Mouse (Mus musculus) neural tube, embryonic 12.5 days (tissue): ENCODE measurements at regions not wholly inside any gene's neighbourhood (a gene's known extent, or its start where the extent isn't known, plus 50 kb on each side); places are given as distances from the start of the nearest gene placed in this dataset.
"Not testable (repeated sequence)": the region's sequence is repeated elsewhere in the genome, so short reads cannot be mapped to it uniquely, and the experiment has no call there.

Source experiments
- ATAC-seq: fragments of 200-750 bp; cut with Nextera tagmentation; 2 replicates; pipeline ENCODE4 v1.8.0; 2017; ENCODE audit warnings: low read depth, mild to moderate bottlenecking, moderate TSS enrichment, moderate library complexity; ENCODE audit not compliant: low FRiP score
- H3K27ac ChIP-seq: fragments of 300-500 bp; sonication (generic); 2 replicates; pipeline ENCODE4 v1.5.1; 2016
- H3K27me3 ChIP-seq: fragments of 300-500 bp; sonication (generic); replicated peaks from 2 replicates; pipeline ENCODE4 v1.6.1; 2016; ENCODE audit warnings: mild to moderate bottlenecking
- H3K36me3 ChIP-seq: fragments of 300-500 bp; sonication (generic); 2 replicates; pipeline ENCODE4 v1.6.1; 2016; ENCODE audit warnings: mild to moderate bottlenecking
- H3K4me1 ChIP-seq: fragments of 300-500 bp; sonication (generic); 2 replicates; pipeline ENCODE4 v1.6.1; 2016
- H3K4me2 ChIP-seq: fragments of 300-500 bp; sonication (generic); replicated peaks from 2 replicates; pipeline ENCODE4 v1.6.1; 2016; ENCODE audit warnings: mild to moderate bottlenecking
- H3K4me3 ChIP-seq: fragments of 300-500 bp; sonication (generic); 2 replicates; pipeline ENCODE4 v1.5.1; 2016
- H3K9ac ChIP-seq: fragments of 300-500 bp; sonication (generic); 2 replicates; pipeline ENCODE4 v1.6.1; 2016; ENCODE audit warnings: mild to moderate bottlenecking
- H3K9me3 ChIP-seq: fragments of 300-500 bp; sonication (generic); 2 replicates; pipeline ENCODE4 v1.6.1; 2016; ENCODE audit warnings: mild to moderate bottlenecking
- WGBS: fragments of 180-500 bp; shearing (Covaris S2); methylation state at CpG from one replicate; pipeline ENCODE4 v1.1.7; 2016; 5-methylcytosine and 5-hydroxymethylcytosine counted together

GRCm38 (mm10) chr1:189513358-189513757, 111.3 kb upstream of the Kcnk2 start:
- Histone ChIP-seq H3K27ac (no peak overlapping the region), H3K9ac (no peak overlapping the region), H3K4me2 (no peak overlapping the region), H3K27me3 (no peaks in the 10 kb centered on the region), H3K9me3 (peaks cover 14% of the 10 kb centered on the region), H3K4me3 (no peak overlapping the region), H3K36me3 (no peaks in the 10 kb centered on the region), H3K4me1 (no peaks in the 10 kb centered on the region)
- ATAC-seq, result no peak
- 58% methylated on average over 4 of the region's 4 CpGs for WGBS

DNA sequence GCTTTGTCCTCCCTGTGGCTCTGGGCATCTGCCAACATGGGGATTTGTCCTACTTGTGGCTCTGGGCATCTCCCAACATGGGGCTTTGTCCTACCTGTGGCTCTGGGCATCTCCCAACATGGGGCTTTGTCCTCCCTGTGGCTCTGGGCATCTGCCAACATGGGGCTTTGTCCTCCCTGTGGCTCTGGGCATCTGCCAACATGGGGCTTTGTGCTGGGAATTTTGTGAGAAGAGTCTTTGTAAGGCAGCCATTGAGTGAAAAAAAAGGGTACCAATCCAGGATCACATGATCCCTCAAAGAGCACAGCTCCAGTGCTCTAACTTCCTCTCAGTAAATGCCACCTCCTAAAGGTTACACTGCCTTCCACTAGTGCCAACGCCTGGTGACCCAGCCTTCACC, 105.2 kb upstream of the Kcnk2 start:
- not testable (repeated sequence) for H3K4me3 ChIP-seq, H3K27me3 ChIP-seq, H3K36me3 ChIP-seq, H3K27ac ChIP-seq, H3K4me2 ChIP-seq, H3K4me1 ChIP-seq, H3K9ac ChIP-seq, ATAC-seq
- peaks cover 20% of the 10 kb centered on the region for H3K9me3 ChIP-seq
- 97% methylated on average over 1 of the region's 1 CpGs for WGBS

DNA sequence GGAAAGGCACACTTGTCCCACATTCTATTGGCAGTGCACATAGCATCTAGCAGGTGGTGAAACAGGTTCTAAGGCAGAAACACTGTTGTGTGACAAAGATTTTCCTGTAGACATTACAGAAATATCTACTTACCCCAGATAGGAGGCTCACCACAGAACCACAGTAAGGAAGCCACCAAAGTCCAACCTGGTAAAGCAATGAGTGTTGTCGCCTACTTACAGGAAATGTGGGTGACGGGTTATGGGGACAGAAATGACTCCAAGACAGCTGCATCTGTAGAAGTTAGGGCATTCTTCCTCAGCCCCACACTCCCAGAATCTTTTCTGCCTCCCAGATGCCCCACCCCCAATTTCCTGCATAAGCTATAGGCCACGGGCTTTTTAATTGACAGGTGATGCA, 97.6 kb upstream of the Kcnk2 start:
- Histone ChIP-seq H3K36me3 (no peaks in the 10 kb centered on the region), H3K9ac (no peak overlapping the region), H3K27ac (no peak overlapping the region), H3K27me3 (no peaks in the 10 kb centered on the region), H3K9me3 (no peaks in the 10 kb centered on the region), H3K4me3 (no peak overlapping the region), H3K4me1 (no peaks in the 10 kb centered on the region), H3K4me2 (no peak overlapping the region)
- 81% methylated on average over 3 of the region's 3 CpGs for WGBS
- no peak for ATAC-seq

GRCm38 (mm10) chr1:189499141-189499540, 97.1 kb upstream of the Kcnk2 start:
- no peaks in the 10 kb centered on the region for H3K36me3 ChIP-seq
- no peaks in the 10 kb centered on the region for H3K4me1 ChIP-seq
- no peak overlapping the region for H3K9ac ChIP-seq
- no peak overlapping the region for H3K4me3 ChIP-seq
- no peaks in the 10 kb centered on the region for H3K27me3 ChIP-seq
- H3K4me2 ChIP-seq, result no peak overlapping the region
- no peak overlapping the region for H3K27ac ChIP-seq
- no peaks in the 10 kb centered on the region for H3K9me3 ChIP-seq
- ATAC-seq, result no peak
- 74% methylated on average over 4 of the region's 4 CpGs for WGBS

DNA sequence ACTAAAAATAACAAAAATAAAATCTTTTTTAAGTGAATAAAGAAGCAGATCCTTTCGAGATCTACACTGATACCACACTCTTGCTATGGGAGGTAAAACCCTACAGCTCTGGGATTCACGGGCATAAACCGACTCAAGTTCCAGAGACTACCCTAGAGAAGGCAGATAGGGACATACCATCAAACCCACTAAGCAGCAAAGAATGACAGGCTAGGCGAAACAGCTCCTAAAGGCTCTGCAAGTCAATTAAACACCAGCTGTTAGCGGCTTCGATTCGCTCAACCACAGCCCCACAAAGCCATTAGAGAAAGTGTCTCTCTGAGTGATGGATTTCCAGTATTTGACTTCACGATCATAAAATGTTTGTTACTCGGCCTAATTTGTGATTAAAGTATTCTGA, 95.0 kb upstream of the Kcnk2 start:
- H3K36me3 ChIP-seq, result no peaks in the 10 kb centered on the region
- no peak overlapping the region for H3K4me3 ChIP-seq
- WGBS, result 66% methylated on average over 9 of the region's 9 CpGs
- H3K9me3 ChIP-seq, result no peaks in the 10 kb centered on the region
- no peak for ATAC-seq
- H3K27ac ChIP-seq, result no peak overlapping the region
- H3K9ac ChIP-seq, result no peak overlapping the region
- no peak overlapping the region for H3K4me2 ChIP-seq
- no peaks in the 10 kb centered on the region for H3K4me1 ChIP-seq
- H3K27me3 ChIP-seq, result no peaks in the 10 kb centered on the region

DNA sequence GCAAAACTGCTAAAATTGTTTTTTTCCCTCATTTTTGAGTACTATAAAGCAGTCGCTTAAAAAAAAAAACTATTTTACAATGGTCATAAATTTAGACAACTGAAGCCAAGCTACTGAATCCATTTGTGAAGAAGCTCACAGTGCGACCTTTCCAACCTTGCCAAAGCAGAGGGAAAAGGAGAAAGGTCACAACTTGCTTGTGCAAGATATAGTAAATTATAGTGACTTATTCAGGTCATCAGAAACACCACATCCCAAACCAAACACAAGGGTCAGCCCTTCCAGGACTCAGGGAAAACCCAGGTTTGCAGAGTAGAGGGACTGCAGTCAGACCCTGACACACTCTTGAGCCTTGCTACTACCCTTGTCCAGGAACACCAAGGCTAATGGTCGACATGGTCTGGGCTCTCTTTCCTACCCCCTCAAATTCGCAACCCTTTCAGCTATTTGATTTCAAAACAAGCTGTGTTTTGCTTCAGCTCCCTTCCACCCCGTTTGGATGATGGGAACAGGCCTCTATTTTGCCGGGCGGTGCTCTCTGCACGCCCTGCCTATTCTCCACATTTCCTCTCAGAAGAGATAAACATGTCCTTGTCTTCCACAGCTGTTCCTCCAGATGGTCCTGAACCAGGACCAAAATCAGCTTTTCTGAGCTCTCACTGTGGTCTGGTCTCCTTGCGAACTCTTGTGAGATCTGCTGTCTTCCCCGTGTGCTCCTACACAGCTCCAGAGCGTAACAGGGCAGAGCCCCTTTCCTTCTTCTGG, 93.5 kb upstream of the Kcnk2 start:
- H3K36me3 ChIP-seq, result no peaks in the 10 kb centered on the region
- ATAC-seq, result no peak
- H3K9me3 ChIP-seq, result no peaks in the 10 kb centered on the region
- H3K27ac ChIP-seq, result no peak overlapping the region
- H3K27me3 ChIP-seq, result no peaks in the 10 kb centered on the region
- H3K4me2 ChIP-seq, result no peak overlapping the region
- H3K4me3 ChIP-seq, result no peak overlapping the region
- no peak overlapping the region for H3K9ac ChIP-seq
- WGBS, result 77% methylated on average over 11 of the region's 11 CpGs
- H3K4me1 ChIP-seq, result no peaks in the 10 kb centered on the region

- Histone ChIP-seq H3K4me3 (no peak overlapping the region), H3K9me3 (no peaks in the 10 kb centered on the region), H3K27ac (no peak overlapping the region), H3K36me3 (no peaks in the 10 kb centered on the region), H3K4me1 (no peaks in the 10 kb centered on the region), H3K27me3 (no peaks in the 10 kb centered on the region), H3K9ac (no peak overlapping the region), H3K4me2 (no peak overlapping the region)
- 39% methylated on average over 11 of the region's 11 CpGs for WGBS
- ATAC-seq, result no peak
Observed at GRCm38 (mm10) chr1:189494896-189495295, 92.8 kb upstream of the Kcnk2 start.

DNA sequence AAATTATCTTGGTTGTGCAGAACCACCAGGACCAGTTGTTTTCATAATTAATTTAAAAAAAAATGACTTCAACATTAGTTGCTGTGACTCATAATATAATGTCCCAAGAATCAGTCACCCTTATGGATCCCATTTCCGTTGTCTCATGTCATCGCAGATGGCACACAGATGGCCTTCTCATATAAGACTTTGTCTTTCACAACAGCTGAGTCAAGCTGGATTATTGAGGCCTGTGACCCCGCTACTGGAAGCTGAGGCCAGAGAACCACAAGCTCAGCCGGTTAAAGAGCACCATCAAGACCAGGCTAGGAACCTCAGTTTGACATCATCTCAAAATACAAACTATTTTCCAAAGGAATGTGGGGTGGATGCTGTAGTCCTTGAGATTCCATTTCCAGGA, 83.3 kb upstream of the Kcnk2 start:
- no peak for ATAC-seq
- Histone ChIP-seq H3K27me3 (no peaks in the 10 kb centered on the region), H3K36me3 (no peaks in the 10 kb centered on the region), H3K27ac (no peak overlapping the region), H3K9ac (no peak overlapping the region), H3K4me2 (no peak overlapping the region), H3K4me3 (no peak overlapping the region), H3K9me3 (no peaks in the 10 kb centered on the region), H3K4me1 (no peaks in the 10 kb centered on the region)
- WGBS, result 93% methylated on average over 4 of the region's 4 CpGs

DNA sequence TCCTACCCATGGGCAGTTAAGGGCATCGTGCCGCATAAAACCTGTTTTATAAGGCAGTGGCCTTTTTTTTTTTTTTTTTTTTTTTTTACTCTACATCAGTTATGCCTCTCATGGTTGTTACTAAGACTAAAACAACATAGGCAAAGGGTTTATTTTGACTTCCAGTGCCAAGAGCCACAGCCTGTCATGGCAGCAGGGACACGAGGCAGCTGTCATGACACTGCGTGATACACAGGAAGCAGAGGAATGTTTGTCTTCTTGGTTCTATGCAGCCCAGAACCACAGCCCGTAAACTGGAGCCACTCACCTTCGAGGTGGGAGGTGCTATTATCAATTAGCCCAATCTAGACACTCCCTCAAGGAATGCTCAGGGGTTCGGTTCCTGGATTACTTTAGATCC, 81.3 kb upstream of the Kcnk2 start:
- 87% methylated on average over 7 of the region's 7 CpGs for WGBS
- Histone ChIP-seq H3K4me2 (no peak overlapping the region), H3K36me3 (no peaks in the 10 kb centered on the region), H3K4me3 (no peak overlapping the region), H3K27ac (no peak overlapping the region), H3K9ac (no peak overlapping the region), H3K4me1 (no peaks in the 10 kb centered on the region), H3K9me3 (no peaks in the 10 kb centered on the region), H3K27me3 (no peaks in the 10 kb centered on the region)
- no peak for ATAC-seq

DNA sequence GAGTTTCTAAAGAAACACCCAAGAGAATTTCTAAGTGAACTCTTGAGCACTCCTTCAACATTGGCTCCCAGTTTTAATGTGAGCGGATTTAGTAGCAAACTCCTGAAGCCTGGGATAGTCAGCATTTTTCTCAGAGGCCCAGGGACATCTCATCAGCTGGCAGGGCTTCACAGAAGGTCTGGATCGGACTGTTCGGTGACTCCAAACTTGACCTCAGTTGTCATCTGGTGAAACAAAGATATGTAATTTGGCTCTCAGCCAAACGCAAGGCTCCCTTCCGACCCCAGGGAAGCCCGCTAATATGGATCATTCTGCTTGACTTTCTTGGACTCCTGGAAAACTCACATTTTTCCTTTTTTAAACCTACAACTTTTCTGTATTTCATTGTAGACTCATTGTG, 76.0 kb upstream of the Kcnk2 start:
- no peaks in the 10 kb centered on the region for H3K4me1 ChIP-seq
- H3K9ac ChIP-seq, result no peak overlapping the region
- no peak overlapping the region for H3K4me3 ChIP-seq
- no peaks in the 10 kb centered on the region for H3K9me3 ChIP-seq
- ATAC-seq, result no peak
- no peak overlapping the region for H3K27ac ChIP-seq
- H3K4me2 ChIP-seq, result no peak overlapping the region
- 84% methylated on average over 6 of the region's 6 CpGs for WGBS
- H3K27me3 ChIP-seq, result no peaks in the 10 kb centered on the region
- no peaks in the 10 kb centered on the region for H3K36me3 ChIP-seq

DNA sequence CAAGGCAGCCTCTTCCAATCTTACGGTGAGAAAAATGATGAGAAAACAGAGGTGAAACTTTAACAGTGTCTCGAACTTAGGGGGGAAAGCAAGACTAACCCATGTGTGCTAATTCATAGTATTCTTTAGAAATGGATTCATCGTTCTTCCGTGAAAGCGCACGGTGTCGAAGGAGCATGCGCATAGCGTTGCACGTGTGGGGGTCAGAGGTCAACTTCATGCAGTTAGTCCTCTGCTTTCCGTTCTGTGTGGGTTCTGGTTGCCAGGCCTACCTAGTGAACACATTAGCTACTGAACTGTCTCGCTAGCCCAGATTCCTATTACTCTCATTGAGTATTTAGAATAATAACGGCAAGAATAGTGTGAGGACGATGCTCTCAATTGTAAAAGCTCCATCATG, 74.7 kb upstream of the Kcnk2 start:
- Histone ChIP-seq H3K9me3 (no peaks in the 10 kb centered on the region), H3K4me3 (no peak overlapping the region), H3K27ac (no peak overlapping the region), H3K4me2 (no peak overlapping the region), H3K4me1 (no peaks in the 10 kb centered on the region), H3K27me3 (no peaks in the 10 kb centered on the region), H3K9ac (no peak overlapping the region), H3K36me3 (no peaks in the 10 kb centered on the region)
- WGBS, result 94% methylated on average over 14 of the region's 14 CpGs
- ATAC-seq, result no peak

DNA sequence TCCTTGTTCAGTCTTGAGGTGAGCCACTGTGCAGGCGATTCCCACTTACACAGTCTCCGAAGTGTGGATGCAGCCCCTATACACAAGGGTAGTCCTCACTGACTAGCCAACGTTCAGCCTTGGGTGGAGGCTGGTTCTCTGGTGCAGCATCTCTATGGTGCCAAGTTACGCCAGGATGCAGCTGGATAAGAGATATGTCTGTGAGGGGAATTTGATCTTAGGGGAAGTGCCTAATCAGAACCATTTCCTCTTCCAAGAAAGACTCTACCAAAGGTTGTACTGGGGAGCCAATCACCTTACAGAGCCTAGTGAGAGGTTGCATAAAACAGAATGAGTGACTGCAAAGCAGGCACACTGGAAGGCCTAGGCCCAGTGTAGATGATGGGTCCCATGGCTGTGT, 71.0 kb upstream of the Kcnk2 start:
- ATAC-seq, result no peak
- Histone ChIP-seq H3K27me3 (no peaks in the 10 kb centered on the region), H3K36me3 (no peaks in the 10 kb centered on the region), H3K9me3 (no peaks in the 10 kb centered on the region), H3K4me1 (no peaks in the 10 kb centered on the region), H3K4me3 (no peak overlapping the region), H3K27ac (no peak overlapping the region), H3K4me2 (no peak overlapping the region), H3K9ac (no peak overlapping the region)
- WGBS, result 92% methylated on average over 4 of the region's 4 CpGs

GRCm38 (mm10) chr1:189458421-189458820, 56.3 kb upstream of the Kcnk2 start:
- no peaks in the 10 kb centered on the region for H3K27me3 ChIP-seq
- 59% methylated on average over 3 of the region's 3 CpGs for WGBS
- ATAC-seq, result no peak
- no peaks in the 10 kb centered on the region for H3K9me3 ChIP-seq
- no peaks in the 10 kb centered on the region for H3K4me1 ChIP-seq
- H3K36me3 ChIP-seq, result no peaks in the 10 kb centered on the region
- no peak overlapping the region for H3K9ac ChIP-seq
- no peak overlapping the region for H3K4me2 ChIP-seq
- no peak overlapping the region for H3K27ac ChIP-seq
- no peak overlapping the region for H3K4me3 ChIP-seq
